Mouse (Mus musculus): ENCODE data around the gene Rab44. TPM values are rescaled to one million over a fixed set of nuclear protein-coding genes. Genes with fewer than 3 reads are reported as not detected.

The Rab44 gene
- polyA plus RNA-seq, 1 experiment, result 1.5 TPM

- Histone ChIP-seq H3K4me1 (ENCODE audit: control insufficient read depth, insufficient read depth, low read length) (peaks cover 13% of the 10 kb centered on the region), H3K4me3 (ENCODE audit: insufficient read depth, low read length) (peak within 1 kb of the TSS; percentile 74), H3K27ac (ENCODE audit: insufficient read depth, low read depth, low read length) (peak within 1 kb of the TSS; percentile 96)
- TF ChIP-seq CTCF (IDR thresholded peaks at IDR 0.05; ENCODE audit: low read depth, low read length) (no peak), POLR2A (IDR thresholded peaks at IDR 0.05; ENCODE audit: borderline replicate concordance, low read depth, low read length) (no peak)
These were observed 23.2 kb upstream of the Rab44 start, which contains the start of gene Cdkn1a for GRCm38 (mm10) chr17:29090776-29091175. Gene Cdkn1a (plus strand): TSS chr17:29090976.

GRCm38 (mm10) chr17:29091348-29091944 lies 22.5 kb upstream of the Rab44 start:
- Histone ChIP-seq H3K27ac (ENCODE audit: insufficient read depth, low read depth, low read length) (peak overlapping the region; percentile 96), H3K4me3 (ENCODE audit: insufficient read depth, low read length) (peak overlapping the region; percentile 74), H3K4me1 (ENCODE audit: control insufficient read depth, insufficient read depth, low read length) (peaks cover 16% of the 10 kb centered on the region)
- TF ChIP-seq POLR2A (IDR thresholded peaks at IDR 0.05; ENCODE audit: borderline replicate concordance, low read depth, low read length) (0 out of 2 replicates have a peak, but pooled peaks have one; percentile 16), CTCF (IDR thresholded peaks at IDR 0.05; ENCODE audit: low read depth, low read length) (no peak)

- H3K4me3 ChIP-seq (ENCODE audit: insufficient read depth, low read length), result peak overlapping the region; percentile 74
- TF ChIP-seq CTCF (IDR thresholded peaks at IDR 0.05; ENCODE audit: low read depth, low read length) (no peak), POLR2A (IDR thresholded peaks at IDR 0.05; ENCODE audit: borderline replicate concordance, low read depth, low read length) (no peak)
- H3K27ac ChIP-seq (ENCODE audit: insufficient read depth, low read depth, low read length), result peak overlapping the region; percentile 96
- H3K4me1 ChIP-seq (ENCODE audit: control insufficient read depth, insufficient read depth, low read length), result peaks cover 20% of the 10 kb centered on the region
These were observed 21.4 kb upstream of the Rab44 start for GRCm38 (mm10) chr17:29092497-29092896.

- Histone ChIP-seq H3K4me1 (ENCODE audit: control insufficient read depth, insufficient read depth, low read length) (peaks cover 25% of the 10 kb centered on the region), H3K27ac (ENCODE audit: insufficient read depth, low read depth, low read length) (peak overlapping the region; percentile 96)
- no peak for TF ChIP-seq CTCF (IDR thresholded peaks at IDR 0.05; ENCODE audit: low read depth, low read length)
- TF ChIP-seq POLR2A (IDR thresholded peaks at IDR 0.05; ENCODE audit: borderline replicate concordance, low read depth, low read length), result peak; percentile 99
These were observed 20.6 kb upstream of the Rab44 start for GRCm38 (mm10) chr17:29093110-29093952.

GRCm38 (mm10) chr17:29093961-29094309 lies 20.0 kb upstream of the Rab44 start:
- Histone ChIP-seq H3K4me3 (ENCODE audit: insufficient read depth, low read length) (peak overlapping the region; percentile 96), H3K4me1 (ENCODE audit: control insufficient read depth, insufficient read depth, low read length) (peaks cover 31% of the 10 kb centered on the region), H3K27ac (ENCODE audit: insufficient read depth, low read depth, low read length) (peak overlapping the region; percentile 83)
- TF ChIP-seq POLR2A (IDR thresholded peaks at IDR 0.05; ENCODE audit: borderline replicate concordance, low read depth, low read length), result no peak
- TF ChIP-seq CTCF (IDR thresholded peaks at IDR 0.05; ENCODE audit: low read depth, low read length), result no peak

More at GRCm38 (mm10) chr17:29093110-29093952, 20.6 kb upstream of the Rab44 start:
- H3K4me3 ChIP-seq (ENCODE audit: insufficient read depth, low read length), result peak overlapping the region; percentile 96

GRCm38 (mm10) chr17:29094310-29095181 lies 19.4 kb upstream of the Rab44 start:
- TF ChIP-seq CTCF (IDR thresholded peaks at IDR 0.05; ENCODE audit: low read depth, low read length) (no peak), POLR2A (IDR thresholded peaks at IDR 0.05; ENCODE audit: borderline replicate concordance, low read depth, low read length) (no peak)
- Histone ChIP-seq H3K27ac (ENCODE audit: insufficient read depth, low read depth, low read length) (peak overlapping the region; percentile 83), H3K4me3 (ENCODE audit: insufficient read depth, low read length) (peak overlapping the region; percentile 96), H3K4me1 (ENCODE audit: control insufficient read depth, insufficient read depth, low read length) (peaks cover 29% of the 10 kb centered on the region)

- Histone ChIP-seq H3K4me3 (ENCODE audit: insufficient read depth, low read length) (peak overlapping the region; percentile 96), H3K4me1 (ENCODE audit: control insufficient read depth, insufficient read depth, low read length) (peaks cover 21% of the 10 kb centered on the region), H3K27ac (ENCODE audit: insufficient read depth, low read depth, low read length) (peak overlapping the region; percentile 83)
- peak; percentile 87 for TF ChIP-seq CTCF (IDR thresholded peaks at IDR 0.05; ENCODE audit: low read depth, low read length)
- TF ChIP-seq POLR2A (IDR thresholded peaks at IDR 0.05; ENCODE audit: borderline replicate concordance, low read depth, low read length), result no peak
These were observed 18.7 kb upstream of the Rab44 start for GRCm38 (mm10) chr17:29095201-29095733.

GRCm38 (mm10) chr17:29096245-29096644 lies 17.7 kb upstream of the Rab44 start:
- no peak for TF ChIP-seq CTCF (IDR thresholded peaks at IDR 0.05; ENCODE audit: low read depth, low read length)
- no peak for TF ChIP-seq POLR2A (IDR thresholded peaks at IDR 0.05; ENCODE audit: borderline replicate concordance, low read depth, low read length)
- peaks cover 21% of the 10 kb centered on the region for H3K4me1 ChIP-seq (ENCODE audit: control insufficient read depth, insufficient read depth, low read length)
- H3K4me3 ChIP-seq (ENCODE audit: insufficient read depth, low read length), result peak overlapping the region; percentile 96
- H3K27ac ChIP-seq (ENCODE audit: insufficient read depth, low read depth, low read length), result no peak overlapping the region
